Comparison of ENCODE assay signal across 12 mouse cellular contexts in the genomic region with DNA sequence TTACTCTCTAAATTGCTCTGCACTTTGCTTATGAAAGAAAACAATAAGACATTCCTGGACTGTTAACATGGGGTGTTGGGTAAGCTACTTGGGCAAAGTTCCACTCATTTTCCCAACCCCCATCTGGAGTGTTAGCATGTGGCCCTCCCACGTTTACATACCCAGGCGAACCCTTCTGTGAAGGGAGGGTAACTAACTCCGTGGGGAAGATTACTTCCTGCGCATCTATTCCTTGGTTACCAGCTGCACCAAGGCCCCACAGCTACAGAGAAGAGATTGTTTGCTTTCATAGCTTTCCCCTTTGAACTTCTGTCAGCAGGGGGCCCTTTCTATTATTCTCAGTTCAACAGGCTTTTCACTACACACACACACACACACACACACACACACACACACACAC. TPM values are rescaled to one million over a fixed set of nuclear protein-coding genes. Genes with fewer than 3 reads are reported as not detected.
DNase-seq lines count a peak whose midpoint lies in the region; ATAC-seq and TF ChIP-seq lines count a peak whose summit lies in the region.
"Had no signal": no experiment of that assay in that cellular context is flagged by ENCODE, and none has a peak within 500 bp of the region (broad histone marks: within the 10 kb centered on the region; RNA-seq: fewer than 3 reads in every experiment).

No protein-coding gene starts in this region.

- TF ChIP-seq EP300 in lung, postnatal 0 days (IDR thresholded peaks at IDR 0.05), result 0 out of 2 replicates have a peak, but pooled peaks have one; percentile 19

- no peak for TF ChIP-seq CTCF in lung, postnatal 0 days (IDR thresholded peaks at IDR 0.05)

- H3K27ac ChIP-seq in lung, postnatal 0 days (ENCODE audit: low read length), result no peak overlapping the region

- no peak overlapping the region for H3K4me3 ChIP-seq in lung, postnatal 0 days (ENCODE audit: low read depth, low read length)
- H3K4me3 ChIP-seq: heart, embryonic 12.5 days had no signal

- H3K4me2 ChIP-seq in lung, postnatal 0 days (replicated peaks; ENCODE audit: low read depth, low read length), result no peak overlapping the region
- H3K4me2 ChIP-seq: heart, embryonic 12.5 days had no signal

- H3K9me3 ChIP-seq in lung, postnatal 0 days (ENCODE audit: low read length), result no peaks in the 10 kb centered on the region
- H3K9me3 ChIP-seq: heart, embryonic 12.5 days had no signal

- ATAC-seq in frontal cortex, adult (ENCODE audit: low TSS enrichment), result 0 out of 2 replicates have a peak, but pooled peaks have one; percentile 34
- peak; percentile 91 for ATAC-seq in lung, postnatal 0 days
- ATAC-seq in megakaryocyte progenitor cell, adult 5-6 weeks (replicated peaks; ENCODE audit: poor library complexity), result no peak

- no peak for DNase-seq in frontal cortex, postnatal 10 days (ENCODE audit: low spot score in 2 of 2)
- DNase-seq in thymus, postnatal 4 days, result peak; percentile 28
- DNase-seq in thymus, postnatal 25 days, result no peak
- peak; percentile 72 for DNase-seq in lung, postnatal 0 days (ENCODE audit: low spot score)
- no peak for DNase-seq in adrenal gland, postnatal 36 days
- no peak for DNase-seq in cerebellum, postnatal 14 days
- DNase-seq: adrenal gland, postnatal 14 days; B cell, adult 2 months; kidney, postnatal 25 days had no signal

- H3K9ac ChIP-seq in lung, postnatal 0 days (replicated peaks; ENCODE audit: low read depth), result no peak overlapping the region
- H3K9ac ChIP-seq: heart, embryonic 12.5 days had no signal

- 14% methylated on average over 4 of the region's 4 CpGs for WGBS in lung, postnatal 0 days

- no peaks in the 10 kb centered on the region for H3K4me1 ChIP-seq in lung, postnatal 0 days (ENCODE audit: insufficient read depth, low read depth, low read length)

- H3K36me3 ChIP-seq in lung, postnatal 0 days (ENCODE audit: insufficient read depth, low read length), result no peaks in the 10 kb centered on the region
- H3K36me3 ChIP-seq: heart, embryonic 12.5 days had no signal

- H3K27me3 ChIP-seq in lung, postnatal 0 days (replicated peaks; ENCODE audit: insufficient read depth, low read length), result no peaks in the 10 kb centered on the region
- H3K27me3 ChIP-seq: heart, embryonic 12.5 days had no signal

RNA-seq across cellular contexts. Expression of a gene that starts 12.6 kb away (rescaled TPM):
- polyA plus RNA-seq in lung, postnatal 0 days (2015; fragmentation: Nextera tagmentation; extraction: Ambion mirVana), result 127 and 133 TPM in 2 replicates
- 100 to 1,000 TPM; 140 to 149 TPM for total RNA-seq in adrenal gland, postnatal 36 days (2021)
- total RNA-seq in megakaryocyte progenitor cell, adult 5-6 weeks (2015), result 651 and 679 TPM in 2 replicates
- 565 and 710 TPM in 2 replicates for total RNA-seq in megakaryocyte progenitor cell, adult 5-6 weeks (2017)

RNA-seq across cellular contexts. Expression of a gene that starts 45.7 kb away (rescaled TPM):
- 97.0 and 100.0 TPM in 2 replicates for polyA plus RNA-seq in lung, postnatal 0 days (2015; fragmentation: Nextera tagmentation; extraction: Ambion mirVana)
- 100 to 1,000 TPM; 120 to 126 TPM for total RNA-seq in adrenal gland, postnatal 36 days (2021)
- 2.1 and 3.7 TPM in 2 replicates for total RNA-seq in megakaryocyte progenitor cell, adult 5-6 weeks (2015)
- 0.10 and 0.33 TPM in 2 replicates for total RNA-seq in megakaryocyte progenitor cell, adult 5-6 weeks (2017)

Comparison
In these comparisons a context has a peak if more than half of its experiments do, and no peak if none do; other contexts are left out.
1. DNase-seq: peak in thymus, postnatal 4 days (single experiment) and lung, postnatal 0 days (single experiment); none in frontal cortex, postnatal 10 days (0 of 2), thymus, postnatal 25 days (single experiment), adrenal gland, postnatal 36 days (0 of 2) and cerebellum, postnatal 14 days (0 of 2).
2. RNA of a gene that starts 45.7 kb away (total RNA-seq): 120 to 126 TPM in adrenal gland, postnatal 36 days; 0.10 to 3.7 TPM in megakaryocyte progenitor cell, adult 5-6 weeks; every median in the first group is over 10 times any median in the second.